Mouse (Mus musculus) intestine, embryonic 14.5 days (tissue): ENCODE data around the gene Ifna11. TPM values are rescaled to one million over a fixed set of nuclear protein-coding genes. Genes with fewer than 3 reads are reported as not detected.

ENCODE experiments used
- ATAC-seq: fragments of 200-750 bp; cut with Nextera tagmentation; replicated peaks from 2 replicates; pipeline ENCODE4 v1.8.0; 2017; ENCODE audit warnings: low read depth, moderate number of reproducible peaks, moderate TSS enrichment, moderate library complexity; ENCODE audit not compliant: low FRiP score, low TSS enrichment
- DNase-seq: peaks from one replicate; pipeline ENCODE4 v3.0.0-alpha.2; 2018; ENCODE audit warnings: low spot score
- H3K27ac ChIP-seq: fragments of 300-500 bp; sonication (generic); 2 replicates; pipeline ENCODE4 v1.5.1; 2014; ENCODE audit warnings: low read depth, mild to moderate bottlenecking, control low read depth
- H3K27me3 ChIP-seq: fragments of 300-500 bp; sonication (generic); replicated peaks from 2 replicates; pipeline ENCODE4 v1.6.1; 2014; ENCODE audit warnings: low read length, control low read depth; ENCODE audit not compliant: control insufficient read depth, insufficient read depth
- H3K36me3 ChIP-seq: fragments of 300-500 bp; sonication (generic); 2 replicates; pipeline ENCODE4 v1.6.1; 2014; ENCODE audit warnings: low read length, control low read depth; ENCODE audit not compliant: control insufficient read depth, insufficient read depth
- H3K4me1 ChIP-seq: fragments of 300-500 bp; sonication (generic); replicated peaks from 2 replicates; pipeline ENCODE4 v1.6.1; 2014; ENCODE audit warnings: low read length, control low read depth, mixed read lengths; ENCODE audit not compliant: control insufficient read depth, insufficient read depth
- H3K4me2 ChIP-seq: fragments of 300-500 bp; sonication (generic); 2 replicates; pipeline ENCODE4 v1.6.1; 2014; ENCODE audit warnings: low read length
- H3K4me3 ChIP-seq: fragments of 300-500 bp; sonication (generic); 2 replicates; pipeline ENCODE4 v1.5.1; 2014; ENCODE audit warnings: low read depth, low read length, control low read depth, mixed read lengths
- H3K9ac ChIP-seq: fragments of 300-500 bp; sonication (generic); 2 replicates; pipeline ENCODE4 v1.6.1; 2014; ENCODE audit warnings: mild to moderate bottlenecking, low read length
- H3K9me3 ChIP-seq: fragments of 300-500 bp; sonication (generic); 2 replicates; pipeline ENCODE4 v1.6.1; 2016; ENCODE audit warnings: low read length, control low read depth; ENCODE audit not compliant: control insufficient read depth
- WGBS: fragments of 180-500 bp; shearing (Covaris S2); extraction: QIAGEN DNeasy Blood & Tissue Kit; methylation state at CpG from one replicate; pipeline ENCODE4 v1.1.7; 2014; 5-methylcytosine and 5-hydroxymethylcytosine counted together
- polyA plus RNA-seq: library from polyadenylated mRNA; unstranded; fragments of >200 nt; fragmentation: Nextera tagmentation; extraction: Ambion mirVana; gene quantifications from 2 replicates; pipeline ENCODE4 v1.2.1, GENCODE M21; 2014

Ifna11 gene
- polyA plus RNA-seq, 1 experiment from 2014 or later = not detected

DNA sequence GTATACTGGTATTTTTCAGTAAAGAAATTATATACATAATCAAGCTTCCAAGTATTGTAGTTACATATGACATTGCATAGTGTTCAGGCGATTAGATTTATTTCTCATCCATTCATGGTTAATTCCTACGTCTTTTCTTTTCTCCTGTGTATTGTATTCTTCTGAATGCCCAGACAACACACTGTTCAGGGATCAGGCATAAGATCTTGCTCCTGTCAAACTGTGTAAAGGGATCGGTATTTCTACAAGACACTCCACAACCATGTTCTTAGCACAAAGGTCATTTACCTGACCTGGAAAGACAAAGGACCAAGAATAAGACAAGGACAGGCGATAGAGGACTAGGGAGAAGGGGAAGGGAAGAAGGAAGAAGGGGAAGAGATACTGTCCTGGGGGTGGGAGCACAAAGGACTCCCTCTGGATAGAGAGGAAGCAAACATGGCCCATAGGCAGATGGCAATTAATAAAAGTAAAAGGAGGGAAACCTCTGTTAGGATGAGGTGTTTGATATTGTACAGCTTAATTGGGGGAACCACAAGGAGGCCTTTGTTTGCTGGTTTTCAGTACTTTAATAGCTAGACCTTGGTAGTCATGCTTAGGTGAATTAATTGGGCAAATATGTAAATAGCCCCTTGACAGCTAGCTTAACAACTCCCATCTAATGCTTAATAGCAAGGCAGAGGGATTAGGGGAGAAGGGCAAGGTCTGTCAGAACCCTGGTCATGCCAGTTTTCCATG lies 31.4 kb downstream of the Ifna11 start:
- 75% methylated on average over 4 of the region's 4 CpGs for WGBS
- H3K4me3 ChIP-seq = no peak overlapping the region
- no peak overlapping the region for H3K4me2 ChIP-seq
- ATAC-seq = no peak
- H3K36me3 ChIP-seq = no peaks in the 10 kb centered on the region
- H3K9me3 ChIP-seq = no peaks in the 10 kb centered on the region
- H3K27ac ChIP-seq = no peak overlapping the region
- DNase-seq = no peak
- H3K9ac ChIP-seq = no peak overlapping the region
- no peaks in the 10 kb centered on the region for H3K27me3 ChIP-seq
- H3K4me1 ChIP-seq = no peaks in the 10 kb centered on the region

DNA sequence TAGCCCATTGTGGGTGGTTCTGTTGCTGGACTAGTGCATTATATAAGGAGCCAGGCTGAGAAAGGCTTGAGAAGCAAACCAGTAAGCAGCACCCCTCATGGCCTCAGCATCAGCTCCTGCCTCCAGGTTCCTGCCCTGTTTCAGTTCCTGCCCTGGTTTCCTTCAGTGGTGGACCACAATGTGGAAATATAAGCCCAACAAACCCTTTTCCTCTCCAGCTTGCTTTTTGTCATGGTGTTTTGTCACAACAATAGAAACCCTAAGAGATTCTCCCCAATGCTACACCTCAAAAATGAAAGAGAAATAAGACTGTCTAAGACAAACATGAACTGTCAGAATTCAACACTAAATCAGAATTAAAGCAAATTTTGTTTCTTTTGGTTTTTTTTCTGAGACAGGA lies 39.5 kb downstream of the Ifna11 start:
- Histone ChIP-seq H3K4me1 (no peaks in the 10 kb centered on the region; the same call in 1 of the 2 replicates), H3K27me3 (no peaks in the 10 kb centered on the region), H3K4me2 (no peak overlapping the region), H3K9ac (no peak overlapping the region), H3K9me3 (no peaks in the 10 kb centered on the region), H3K4me3 (no peak overlapping the region), H3K27ac (no peak overlapping the region), H3K36me3 (no peaks in the 10 kb centered on the region)
- no peak for ATAC-seq
- DNase-seq = no peak

DNA sequence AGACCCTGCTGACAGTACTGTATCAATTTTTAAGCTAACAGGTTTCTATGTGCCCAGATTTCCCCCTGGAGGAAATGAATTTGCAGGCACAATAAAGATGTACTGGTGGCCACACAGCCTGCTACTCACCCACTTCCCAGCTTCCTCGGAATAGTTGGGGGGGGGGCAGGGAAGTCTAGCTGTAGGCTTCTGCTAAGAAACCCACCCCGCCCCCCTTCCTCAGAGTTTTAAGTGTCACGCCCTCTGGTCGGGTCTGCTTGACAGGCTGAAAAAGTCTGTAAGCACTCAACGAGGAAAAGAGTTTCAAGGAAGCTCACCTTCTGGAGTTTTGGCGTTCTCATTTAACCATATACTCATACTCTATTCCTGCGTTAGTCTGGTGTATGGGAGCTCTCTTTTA lies 43.5 kb downstream of the Ifna11 start:
- ATAC-seq (no peak), DNase-seq (no peak)
- H3K27ac ChIP-seq = no peak overlapping the region
- no peak overlapping the region for H3K9ac ChIP-seq
- WGBS = 9% methylated on average over 7 of the region's 7 CpGs
- no peaks in the 10 kb centered on the region; the same call in 1 of the 2 replicates for H3K4me1 ChIP-seq
- H3K4me3 ChIP-seq = no peak overlapping the region
- 0 out of 2 replicates have a peak, but pooled peaks cover 4% of the 10 kb centered on the region for H3K27me3 ChIP-seq
- no peak overlapping the region for H3K4me2 ChIP-seq
- no peaks in the 10 kb centered on the region for H3K36me3 ChIP-seq
- H3K9me3 ChIP-seq = no peaks in the 10 kb centered on the region

DNA sequence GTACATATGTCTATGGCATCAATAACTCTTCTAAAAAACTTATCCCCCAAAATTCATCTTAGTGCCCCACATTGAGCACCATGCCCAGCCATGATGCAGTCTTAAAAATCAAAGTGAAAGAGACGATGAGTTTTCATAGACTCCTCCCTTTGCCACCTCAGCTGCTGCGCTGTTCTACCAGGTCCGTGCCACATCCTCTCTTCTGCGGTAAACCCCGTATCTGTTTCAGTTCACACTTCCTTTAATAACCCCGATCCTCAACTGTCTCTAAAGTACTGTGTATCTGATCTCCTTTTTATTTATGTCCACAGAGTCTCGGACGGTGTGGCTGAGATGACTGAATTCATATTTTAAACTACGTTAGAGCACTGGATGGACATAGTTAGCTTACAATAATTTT lies 44.8 kb downstream of the Ifna11 start:
- Histone ChIP-seq H3K4me1 (no peaks in the 10 kb centered on the region; the same call in 1 of the 2 replicates), H3K36me3 (no peaks in the 10 kb centered on the region), H3K27ac (no peak overlapping the region), H3K4me3 (no peak overlapping the region), H3K4me2 (no peak overlapping the region), H3K9me3 (no peaks in the 10 kb centered on the region), H3K9ac (no peak overlapping the region), H3K27me3 (0 out of 2 replicates have a peak, but pooled peaks cover 4% of the 10 kb centered on the region)
- 61% methylated on average over 9 of the region's 9 CpGs for WGBS
- DNase-seq (no peak), ATAC-seq (no peak)

DNA sequence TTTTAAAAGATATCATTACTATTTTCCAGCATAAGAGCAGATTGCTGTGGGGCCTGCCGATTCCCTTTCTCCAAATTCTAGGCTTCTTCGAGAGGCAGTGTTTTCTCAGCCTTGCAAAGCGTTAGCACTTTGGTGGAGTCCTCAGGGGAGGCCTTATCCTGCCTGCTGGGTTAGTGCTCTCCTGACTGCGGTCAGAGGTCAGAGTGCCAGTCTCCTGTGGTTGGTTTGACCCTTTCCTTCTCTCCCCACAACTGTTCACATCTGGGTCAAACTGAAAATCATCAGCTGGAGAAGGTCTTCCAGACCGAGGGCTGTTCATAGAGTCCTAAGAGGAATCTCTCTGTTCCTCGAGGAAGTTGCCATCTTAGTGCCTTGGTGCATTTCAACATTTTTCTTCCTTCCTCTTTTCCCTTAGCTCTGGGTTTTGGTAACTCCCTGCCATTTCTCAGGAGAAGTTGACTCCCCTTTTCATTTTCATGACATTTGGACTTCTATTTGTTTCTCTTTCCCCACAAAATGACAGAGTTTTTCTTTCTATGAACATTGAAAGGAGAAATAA lies 45.3 kb downstream of the Ifna11 start:
- H3K9me3 ChIP-seq = no peaks in the 10 kb centered on the region
- ATAC-seq (no peak), DNase-seq (no peak)
- H3K36me3 ChIP-seq = no peaks in the 10 kb centered on the region
- no peak overlapping the region for H3K9ac ChIP-seq
- 0 out of 2 replicates have a peak, but pooled peaks cover 4% of the 10 kb centered on the region for H3K27me3 ChIP-seq
- no peak overlapping the region for H3K27ac ChIP-seq
- H3K4me2 ChIP-seq = no peak overlapping the region
- no peak overlapping the region for H3K4me3 ChIP-seq
- 54% methylated on average over 6 of the region's 6 CpGs for WGBS
- no peaks in the 10 kb centered on the region; the same call in 1 of the 2 replicates for H3K4me1 ChIP-seq

DNA sequence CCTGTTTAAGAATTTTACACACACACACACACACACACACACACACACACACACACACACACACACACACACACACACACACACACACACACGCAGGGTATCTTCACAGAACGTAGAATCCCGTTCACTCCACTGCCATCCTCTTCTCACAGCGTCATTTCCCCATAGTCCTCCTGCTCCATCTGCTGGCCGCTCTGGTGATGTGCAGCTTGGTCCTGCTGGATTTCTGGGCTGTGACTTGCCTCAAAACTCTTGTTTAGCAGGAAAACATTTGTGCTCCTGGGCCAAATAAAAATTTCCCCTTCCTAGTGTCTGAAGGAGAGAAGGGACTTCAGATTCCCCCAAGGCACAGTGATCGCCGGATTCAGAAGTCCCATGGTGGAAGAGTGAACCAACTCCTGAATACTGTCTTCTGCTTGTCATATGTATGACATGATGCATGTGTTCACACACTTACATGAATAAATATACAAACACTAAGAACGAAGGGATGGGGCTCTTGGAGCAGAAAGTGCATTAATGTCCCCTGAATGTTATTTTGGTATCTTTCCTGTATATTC lies 47.7 kb downstream of the Ifna11 start:
- Histone ChIP-seq H3K4me1 (no peaks in the 10 kb centered on the region; the same call in 1 of the 2 replicates), H3K9me3 (no peaks in the 10 kb centered on the region), H3K4me2 (peak overlapping the region; percentile 91), H3K27ac (no peak overlapping the region), H3K9ac (no peak overlapping the region; the same call in 1 of the 2 replicates), H3K4me3 (peak overlapping the region; percentile 56), H3K36me3 (no peaks in the 10 kb centered on the region), H3K27me3 (0 out of 2 replicates have a peak, but pooled peaks cover 4% of the 10 kb centered on the region)
- ATAC-seq = peak; percentile 71; the same call in 1 of the 2 replicates
- 0% methylated on average over 8 of the region's 8 CpGs for WGBS
- peak; percentile 94 for DNase-seq

DNA sequence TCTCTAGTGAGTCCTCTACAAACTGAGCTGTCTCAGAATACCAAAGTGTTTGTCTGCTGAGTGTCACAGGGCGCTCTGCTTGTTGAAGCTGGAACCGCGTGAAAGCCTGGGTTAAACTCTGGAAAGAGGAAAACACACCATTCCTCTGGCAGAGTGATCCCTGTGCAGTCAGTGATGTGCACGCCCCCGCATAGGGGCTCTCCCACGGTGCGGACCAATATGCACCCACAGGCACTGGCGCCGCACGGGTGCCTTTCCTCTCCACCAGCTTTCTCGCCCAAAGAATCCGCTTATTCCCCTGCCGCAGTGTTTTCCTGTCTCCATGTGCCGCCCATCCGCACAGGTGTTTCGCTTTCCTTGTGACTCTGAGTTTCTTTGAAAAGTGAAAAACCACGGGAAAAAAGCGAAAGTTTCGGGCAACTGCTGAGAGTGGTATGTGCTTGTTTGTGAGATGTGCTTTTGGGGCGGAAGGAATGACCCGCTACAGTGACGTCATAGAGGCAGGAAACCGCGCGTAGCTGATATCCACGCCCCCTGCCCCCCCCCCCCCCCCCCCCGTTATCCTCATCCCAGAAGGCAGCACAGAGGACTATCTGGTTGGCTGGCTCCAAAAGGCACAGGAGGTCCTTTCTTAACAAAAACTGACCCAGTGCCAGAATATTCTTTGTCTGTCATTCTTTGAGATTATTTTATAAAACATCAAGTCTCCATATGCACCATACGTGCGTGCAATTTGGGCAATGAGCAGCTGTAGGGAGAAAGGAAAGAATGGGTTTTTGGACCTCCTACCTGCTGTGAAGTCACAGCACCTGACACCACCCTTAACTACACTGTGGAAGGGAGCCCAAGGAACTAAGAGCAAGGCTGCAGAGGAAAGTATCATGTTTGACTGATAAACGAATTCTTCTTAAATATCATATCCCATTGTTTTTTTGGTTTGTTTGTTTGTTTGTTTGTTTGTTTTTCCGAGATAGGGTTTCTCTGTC lies 48.5 kb downstream of the Ifna11 start:
- no peaks in the 10 kb centered on the region for H3K9me3 ChIP-seq
- peak overlapping the region; percentile 56 for H3K4me3 ChIP-seq
- no peaks in the 10 kb centered on the region for H3K4me1 ChIP-seq
- H3K36me3 ChIP-seq = no peaks in the 10 kb centered on the region
- peak overlapping the region; percentile 91 for H3K4me2 ChIP-seq
- 7% methylated on average over 31 of the region's 31 CpGs for WGBS
- H3K27me3 ChIP-seq = 0 out of 2 replicates have a peak, but pooled peaks cover 4% of the 10 kb centered on the region
- ATAC-seq = peak; percentile 81
- no peak overlapping the region for H3K27ac ChIP-seq
- H3K9ac ChIP-seq = peak overlapping the region; percentile 46
- DNase-seq = peak; percentile 78
